Mouse (Mus musculus): ENCODE results near the gene Frmd4a. TPM values are rescaled to one million over a fixed set of nuclear protein-coding genes. Genes with fewer than 3 reads are reported as not detected.

Frmd4a gene
- polyA plus RNA-seq, 1 experiment = 46.5 TPM

DNA sequence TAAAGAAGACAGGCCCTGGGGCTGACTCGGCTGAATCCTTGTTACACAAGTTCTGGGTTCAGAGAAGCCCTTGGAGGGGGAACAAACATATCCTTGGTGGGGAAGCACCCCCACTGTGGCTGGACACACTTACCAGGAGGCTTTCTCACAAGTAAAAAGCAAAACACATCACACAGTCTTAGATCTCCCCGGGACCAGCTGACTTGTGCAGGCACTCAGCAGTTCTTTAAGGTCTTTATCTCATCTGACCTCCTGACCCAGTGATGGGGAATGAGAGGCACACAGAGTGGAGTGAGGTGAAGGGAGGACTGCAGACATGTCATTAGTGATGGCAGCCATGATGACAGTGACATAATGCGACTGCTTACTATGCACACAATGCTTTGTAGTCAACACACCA, 170.8 kb downstream of the Frmd4a start:
- WGBS = 45% methylated on average over 3 of the region's 3 CpGs
- no peaks in the 10 kb centered on the region for H3K4me1 ChIP-seq (ENCODE audit: control insufficient read depth, insufficient read depth, low read length)
- no peak for DNase-seq
- H3K4me3 ChIP-seq (replicated peaks; ENCODE audit: extremely low read depth, low read depth, low read length) = no peak overlapping the region
- TF ChIP-seq CTCF (IDR thresholded peaks at IDR 0.05; ENCODE audit: insufficient read depth, low read length) = no peak
- no peak for TF ChIP-seq POLR2A (IDR thresholded peaks at IDR 0.05; ENCODE audit: borderline replicate concordance, extremely low read depth, low read depth, low read length)

DNA sequence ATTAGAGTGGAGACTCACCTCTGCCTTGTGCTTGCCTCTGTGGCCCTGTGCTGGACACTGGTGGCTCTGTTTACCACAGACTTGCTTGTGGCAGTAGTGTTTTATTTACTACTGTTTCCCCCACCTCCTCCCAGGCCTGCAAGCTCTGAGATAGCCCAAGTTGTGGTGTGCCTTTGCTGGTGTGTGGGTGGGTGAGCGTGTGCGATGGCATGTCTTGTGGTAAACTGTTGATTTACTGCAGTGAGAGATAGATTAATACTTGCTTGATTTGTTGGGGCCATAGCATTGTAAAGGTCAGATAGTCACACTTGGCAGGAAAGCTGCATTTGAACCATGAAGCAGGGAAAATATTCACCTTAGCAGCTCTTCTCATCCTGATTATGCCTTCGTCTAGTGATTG, 172.8 kb downstream of the Frmd4a start:
- 93% methylated on average over 3 of the region's 3 CpGs for WGBS
- TF ChIP-seq POLR2A (IDR thresholded peaks at IDR 0.05; ENCODE audit: borderline replicate concordance, extremely low read depth, low read depth, low read length) = no peak
- no peak for TF ChIP-seq CTCF (IDR thresholded peaks at IDR 0.05; ENCODE audit: insufficient read depth, low read length)

DNA sequence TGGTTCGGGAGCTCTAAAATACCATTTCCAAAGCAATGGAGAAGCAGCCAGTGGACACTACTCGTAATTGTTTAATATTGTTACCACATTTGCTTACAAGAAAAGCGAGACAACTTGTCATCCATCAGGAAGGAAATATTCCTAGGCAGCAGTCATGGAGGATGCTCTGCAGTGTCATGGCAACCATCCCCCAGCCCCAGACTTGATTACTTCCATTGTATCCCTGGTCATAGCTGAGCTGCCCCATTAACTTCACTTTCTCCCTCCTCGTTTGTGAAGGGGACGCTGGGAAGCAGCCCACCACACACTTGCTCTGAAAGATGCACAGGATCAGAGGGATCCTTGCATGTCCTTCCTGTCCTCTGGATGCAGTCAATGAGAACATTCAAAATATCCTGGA, 173.5 kb downstream of the Frmd4a start:
- WGBS = 72% methylated on average over 5 of the region's 5 CpGs
- DNase-seq = no peak
- Histone ChIP-seq H3K4me1 (ENCODE audit: control insufficient read depth, insufficient read depth, low read length) (no peaks in the 10 kb centered on the region), H3K4me3 (replicated peaks; ENCODE audit: extremely low read depth, low read depth, low read length) (no peak overlapping the region)
- TF ChIP-seq POLR2A (IDR thresholded peaks at IDR 0.05; ENCODE audit: borderline replicate concordance, extremely low read depth, low read depth, low read length) (no peak), CTCF (IDR thresholded peaks at IDR 0.05; ENCODE audit: insufficient read depth, low read length) (no peak)

More for the DNA sequence above, 172.8 kb downstream of the Frmd4a start:
- no peak for DNase-seq
- Histone ChIP-seq H3K4me1 (ENCODE audit: control insufficient read depth, insufficient read depth, low read length) (no peaks in the 10 kb centered on the region), H3K4me3 (replicated peaks; ENCODE audit: extremely low read depth, low read depth, low read length) (no peak overlapping the region)

DNA sequence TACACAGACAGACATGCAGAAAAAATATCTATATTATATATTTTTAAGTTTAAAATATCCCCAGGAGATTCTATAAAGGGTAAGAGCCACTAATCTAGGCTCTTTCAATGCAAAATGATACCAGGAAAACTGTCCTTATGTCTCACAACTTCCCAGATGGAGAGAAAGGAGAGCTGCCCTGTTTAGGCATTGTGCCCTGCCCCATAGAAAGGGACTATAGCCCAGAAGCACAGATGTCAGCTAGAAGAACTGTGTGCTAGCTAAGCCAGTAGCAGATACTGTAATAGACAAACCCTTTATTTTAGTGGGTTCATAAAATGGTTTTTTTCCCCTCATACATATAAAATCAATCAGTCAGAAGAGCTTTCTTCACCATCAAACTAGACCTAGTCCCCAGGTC, 175.7 kb downstream of the Frmd4a start:
- no peak for TF ChIP-seq CTCF (IDR thresholded peaks at IDR 0.05; ENCODE audit: insufficient read depth, low read length)
- TF ChIP-seq POLR2A (IDR thresholded peaks at IDR 0.05; ENCODE audit: borderline replicate concordance, extremely low read depth, low read depth, low read length) = no peak
- Histone ChIP-seq H3K4me1 (ENCODE audit: control insufficient read depth, insufficient read depth, low read length) (no peaks in the 10 kb centered on the region), H3K4me3 (replicated peaks; ENCODE audit: extremely low read depth, low read depth, low read length) (no peak overlapping the region)
- no peak for DNase-seq

DNA sequence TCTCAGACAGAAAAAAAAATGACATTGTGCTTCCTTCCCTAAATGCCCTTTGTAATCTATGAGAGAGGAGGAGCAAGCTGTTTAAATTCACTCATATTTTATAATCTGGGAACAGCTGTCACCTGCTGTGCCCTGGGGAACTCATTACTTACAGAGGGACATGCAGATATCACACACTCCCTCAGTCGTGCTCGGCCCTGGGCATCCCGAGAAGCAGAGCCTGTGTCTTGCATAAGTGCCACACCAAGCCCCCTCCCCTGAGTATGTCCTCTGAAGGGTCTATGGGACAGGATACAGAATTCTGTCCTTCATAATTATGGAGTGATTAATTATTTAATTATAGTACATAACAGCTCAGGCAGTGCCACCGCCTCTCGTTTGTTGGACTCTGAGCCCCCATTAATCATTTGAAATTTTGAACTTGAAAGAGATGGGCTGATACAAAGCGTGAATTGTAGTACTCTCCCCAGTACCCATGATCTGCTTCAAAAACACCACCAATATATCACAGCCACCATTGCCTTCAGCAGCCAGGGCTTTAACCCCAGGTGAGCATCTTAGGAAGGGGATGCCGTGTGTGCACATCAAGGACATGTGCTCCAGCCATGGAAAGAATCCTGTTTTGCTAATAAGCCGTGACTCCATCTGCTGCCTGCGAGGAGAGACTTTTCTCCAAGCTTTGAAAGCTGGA, 177.0 kb downstream of the Frmd4a start:
- WGBS = 64% methylated on average over 9 of the region's 9 CpGs
- Histone ChIP-seq H3K4me1 (ENCODE audit: control insufficient read depth, insufficient read depth, low read length) (no peaks in the 10 kb centered on the region), H3K4me3 (replicated peaks; ENCODE audit: extremely low read depth, low read depth, low read length) (no peak overlapping the region)
- no peak for DNase-seq
- TF ChIP-seq CTCF (IDR thresholded peaks at IDR 0.05; ENCODE audit: insufficient read depth, low read length) (no peak), POLR2A (IDR thresholded peaks at IDR 0.05; ENCODE audit: borderline replicate concordance, extremely low read depth, low read depth, low read length) (no peak)

DNA sequence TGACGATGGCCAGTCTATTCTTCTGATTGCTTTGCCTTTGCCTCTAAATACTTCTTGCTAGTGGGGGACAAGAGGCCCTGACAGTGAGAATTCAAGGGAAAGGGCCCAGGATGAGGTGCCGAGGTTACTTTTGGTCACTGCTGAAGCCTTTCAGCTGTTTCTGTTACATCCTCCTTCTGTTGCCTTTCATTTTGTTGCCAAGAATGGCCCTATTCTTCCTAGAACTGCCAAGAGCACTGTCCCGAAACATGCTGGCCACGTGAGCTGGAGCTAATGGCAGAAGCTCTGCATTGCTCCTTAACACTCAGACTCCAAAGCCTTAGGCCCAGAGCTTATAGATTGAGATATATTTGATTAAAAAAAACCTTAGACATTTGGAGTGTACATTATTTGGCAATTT, 178.5 kb downstream of the Frmd4a start:
- Histone ChIP-seq H3K4me1 (ENCODE audit: control insufficient read depth, insufficient read depth, low read length) (no peaks in the 10 kb centered on the region), H3K4me3 (replicated peaks; ENCODE audit: extremely low read depth, low read depth, low read length) (no peak overlapping the region)
- DNase-seq = no peak
- TF ChIP-seq POLR2A (IDR thresholded peaks at IDR 0.05; ENCODE audit: borderline replicate concordance, extremely low read depth, low read depth, low read length) (no peak), CTCF (IDR thresholded peaks at IDR 0.05; ENCODE audit: insufficient read depth, low read length) (no peak)
- 78% methylated on average over 4 of the region's 4 CpGs for WGBS

DNA sequence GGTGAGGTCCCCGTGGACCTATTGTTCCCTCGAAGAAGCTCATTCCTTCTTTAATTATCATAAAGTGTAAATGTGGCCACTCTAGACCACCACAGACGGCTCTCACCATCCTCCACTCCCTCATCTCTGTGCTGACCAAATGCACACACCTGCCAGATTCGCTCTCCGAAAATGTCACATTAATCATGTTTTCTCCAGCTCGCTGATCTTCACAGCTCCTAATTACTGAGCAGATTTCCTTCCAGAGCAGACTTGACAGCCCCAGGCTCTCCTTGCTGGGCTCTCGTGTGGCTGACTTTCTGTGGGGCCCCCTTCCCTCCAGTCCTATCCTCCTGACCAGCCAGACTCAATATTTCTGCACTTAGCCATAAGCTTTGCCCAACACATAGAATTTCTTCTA, 191.7 kb downstream of the Frmd4a start:
- WGBS = 82% methylated on average over 7 of the region's 7 CpGs
- no peak for DNase-seq
- no peak overlapping the region for H3K4me3 ChIP-seq (replicated peaks; ENCODE audit: extremely low read depth, low read depth, low read length)

DNA sequence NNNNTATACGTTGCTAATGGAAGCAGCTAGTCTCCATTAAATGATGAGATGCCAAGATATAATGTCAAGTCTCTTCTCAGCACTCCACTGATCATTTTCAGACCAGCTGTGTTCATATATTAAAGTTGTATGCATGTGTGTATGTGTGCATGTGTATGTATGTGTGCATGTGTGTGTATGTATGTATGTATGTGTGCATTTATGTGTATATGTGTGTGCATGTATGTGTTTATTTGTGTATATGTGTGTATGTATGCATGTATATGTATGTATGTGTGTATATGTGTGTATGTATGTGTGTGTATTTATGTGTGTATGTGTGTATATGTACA, 204.9 kb downstream of the Frmd4a start:
- H3K4me3 ChIP-seq (replicated peaks; ENCODE audit: extremely low read depth, low read depth, low read length) = no peak overlapping the region
- peaks cover 3% of the 10 kb centered on the region for H3K4me1 ChIP-seq (ENCODE audit: control insufficient read depth, insufficient read depth, low read length)
- TF ChIP-seq POLR2A (IDR thresholded peaks at IDR 0.05; ENCODE audit: borderline replicate concordance, extremely low read depth, low read depth, low read length) = no peak
- TF ChIP-seq CTCF (IDR thresholded peaks at IDR 0.05; ENCODE audit: insufficient read depth, low read length) = no peak
- WGBS = 2% methylated on average over 1 of the region's 1 CpGs
- no peak for DNase-seq

More for the DNA sequence above, 191.7 kb downstream of the Frmd4a start:
- TF ChIP-seq POLR2A (IDR thresholded peaks at IDR 0.05; ENCODE audit: borderline replicate concordance, extremely low read depth, low read depth, low read length) = no peak
- no peak for TF ChIP-seq CTCF (IDR thresholded peaks at IDR 0.05; ENCODE audit: insufficient read depth, low read length)
- H3K4me1 ChIP-seq (ENCODE audit: control insufficient read depth, insufficient read depth, low read length) = no peaks in the 10 kb centered on the region

DNA sequence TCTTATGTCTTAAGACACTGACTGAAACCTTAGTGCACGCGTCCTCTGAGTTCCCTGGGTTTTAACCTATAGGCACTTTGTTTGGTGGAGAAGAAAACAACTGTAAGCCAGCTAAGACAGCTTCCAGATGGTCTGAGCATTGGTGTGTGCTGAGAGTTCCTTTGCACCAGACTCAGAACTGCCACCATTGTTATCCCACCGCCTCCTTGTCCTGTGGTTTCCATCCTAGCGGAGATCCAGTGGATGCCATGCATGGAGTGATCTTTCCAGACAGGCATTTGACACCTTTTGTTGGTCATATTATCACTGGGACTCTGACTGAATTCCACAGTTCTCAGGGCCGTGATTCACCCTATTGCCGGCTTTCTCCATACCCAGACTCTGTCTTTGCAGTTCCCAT, 205.8 kb downstream of the Frmd4a start:
- Histone ChIP-seq H3K4me3 (replicated peaks; ENCODE audit: extremely low read depth, low read depth, low read length) (no peak overlapping the region), H3K4me1 (ENCODE audit: control insufficient read depth, insufficient read depth, low read length) (peaks cover 3% of the 10 kb centered on the region)
- DNase-seq = no peak
- WGBS = 89% methylated on average over 6 of the region's 6 CpGs
- no peak for TF ChIP-seq POLR2A (IDR thresholded peaks at IDR 0.05; ENCODE audit: borderline replicate concordance, extremely low read depth, low read depth, low read length)
- TF ChIP-seq CTCF (IDR thresholded peaks at IDR 0.05; ENCODE audit: insufficient read depth, low read length) = no peak

DNA sequence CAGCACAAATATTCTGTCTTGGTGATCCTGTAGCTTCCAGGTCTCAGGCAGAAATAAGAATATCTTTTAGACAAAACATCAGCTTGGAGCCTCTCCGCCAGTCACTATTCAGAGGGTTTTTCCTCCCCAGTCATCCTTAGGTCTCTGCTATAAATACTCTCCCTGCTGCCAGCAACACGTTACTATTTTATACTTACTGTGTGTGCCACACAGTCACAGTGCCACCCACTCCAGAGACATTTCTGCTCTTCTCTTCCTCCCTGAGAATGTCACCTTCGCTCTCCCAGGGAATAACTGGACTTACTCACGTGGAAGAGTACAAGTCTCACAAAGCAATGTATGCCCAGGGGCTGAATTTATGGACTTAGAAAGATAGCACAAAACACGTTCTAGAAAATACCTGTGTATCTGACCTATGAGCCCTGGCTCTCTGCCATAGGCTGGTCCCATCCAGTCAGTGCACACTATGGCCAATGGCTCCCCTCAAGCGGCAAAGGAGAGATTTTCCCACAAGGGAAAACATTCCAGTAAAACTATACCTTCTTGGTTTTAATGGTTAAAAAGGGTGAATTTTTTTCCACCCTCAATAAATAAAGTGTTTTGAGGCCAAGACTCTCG, 209.5 kb downstream of the Frmd4a start:
- no peak for DNase-seq
- H3K4me3 ChIP-seq (replicated peaks; ENCODE audit: extremely low read depth, low read depth, low read length) = no peak overlapping the region
- TF ChIP-seq CTCF (IDR thresholded peaks at IDR 0.05; ENCODE audit: insufficient read depth, low read length) = no peak
- no peak for TF ChIP-seq POLR2A (IDR thresholded peaks at IDR 0.05; ENCODE audit: borderline replicate concordance, extremely low read depth, low read depth, low read length)
- WGBS = 66% methylated on average over 7 of the region's 7 CpGs
- H3K4me1 ChIP-seq (ENCODE audit: control insufficient read depth, insufficient read depth, low read length) = peaks cover 1% of the 10 kb centered on the region
